Mouse (Mus musculus) lung, embryonic 16.5 days (tissue): Measurements from ENCODE around the gene Pknox1. TPM values are rescaled to one million over a fixed set of nuclear protein-coding genes. Genes with fewer than 3 reads are reported as not detected.

ENCODE experiments used
- ATAC-seq: fragments of 200-750 bp; cut with Nextera tagmentation; 2 replicates; pipeline ENCODE4 v1.8.0; 2017; ENCODE audit warnings: low read depth, mild to moderate bottlenecking, moderate library complexity
- H3K27ac ChIP-seq: fragments of 300-500 bp; sonication (generic); 2 replicates; pipeline ENCODE4 v1.5.1; 2014; ENCODE audit warnings: mild to moderate bottlenecking, control low read depth, low read length
- H3K27me3 ChIP-seq: fragments of 300-500 bp; sonication (generic); 2 replicates; pipeline ENCODE4 v1.6.1; 2014; ENCODE audit warnings: low read depth, low read length, mixed read lengths; ENCODE audit not compliant: control insufficient read depth, insufficient read depth
- H3K36me3 ChIP-seq: fragments of 300-500 bp; sonication (generic); 2 replicates; pipeline ENCODE4 v1.6.1; 2014; ENCODE audit warnings: low read length; ENCODE audit not compliant: control insufficient read depth, insufficient read depth
- H3K4me1 ChIP-seq: fragments of 300-500 bp; sonication (generic); replicated peaks from 2 replicates; pipeline ENCODE4 v1.6.1; 2014; ENCODE audit warnings: low read length, mixed read lengths; ENCODE audit not compliant: control insufficient read depth, insufficient read depth
- H3K4me2 ChIP-seq: fragments of 300-500 bp; sonication (generic); 2 replicates; pipeline ENCODE4 v1.6.1; 2014; ENCODE audit warnings: low read depth, low read length, control low read depth
- H3K4me3 ChIP-seq: fragments of 300-500 bp; sonication (generic); 2 replicates; pipeline ENCODE4 v1.5.1; 2014; ENCODE audit warnings: mild to moderate bottlenecking, low read length, control low read depth
- H3K9ac ChIP-seq: fragments of 300-500 bp; sonication (generic); 2 replicates; pipeline ENCODE4 v1.6.1; 2014; ENCODE audit warnings: low read length, control low read depth
- H3K9me3 ChIP-seq: fragments of 300-500 bp; sonication (generic); 2 replicates; pipeline ENCODE4 v1.6.1; 2016; ENCODE audit warnings: low read length; ENCODE audit not compliant: control insufficient read depth
- WGBS: fragments of 180-500 bp; shearing (Covaris S2); extraction: QIAGEN DNeasy Blood & Tissue Kit; methylation state at CpG from one replicate; pipeline ENCODE4 v1.1.7; 2014; 5-methylcytosine and 5-hydroxymethylcytosine counted together
- microRNA-seq: library from miRNA; unstranded; fragments of <30 nt; microRNA quantifications from one replicate; pipeline ENCODE4, GENCODE M21; 2016
- polyA plus RNA-seq: library from polyadenylated mRNA; unstranded; fragments of >200 nt; fragmentation: Nextera tagmentation; extraction: Ambion mirVana; gene quantifications from 2 replicates; pipeline ENCODE4 v1.2.1, GENCODE M21; 2015

The Pknox1 gene
- polyA plus RNA-seq, 1 experiment from 2014 or later = 44.1 TPM

GRCm38 (mm10) chr17:31652152-31652551 is 87.6 kb downstream of the Pknox1 start:
- no peak overlapping the region for H3K4me3 ChIP-seq
- no peaks in the 10 kb centered on the region for H3K27me3 ChIP-seq
- H3K4me1 ChIP-seq = peaks cover 2% of the 10 kb centered on the region
- ATAC-seq = no peak
- H3K9me3 ChIP-seq = no peaks in the 10 kb centered on the region
- no peak overlapping the region for H3K9ac ChIP-seq
- peaks cover 71% of the 10 kb centered on the region for H3K36me3 ChIP-seq
- 71% methylated on average over 14 of the region's 14 CpGs for WGBS
- H3K4me2 ChIP-seq = no peak overlapping the region
- H3K27ac ChIP-seq = no peak overlapping the region

- Histone ChIP-seq H3K9me3 (no peaks in the 10 kb centered on the region), H3K27ac (no peak overlapping the region), H3K4me1 (peaks cover 7% of the 10 kb centered on the region), H3K9ac (no peak overlapping the region), H3K4me3 (no peak overlapping the region), H3K27me3 (no peaks in the 10 kb centered on the region), H3K4me2 (no peak overlapping the region), H3K36me3 (peaks cover 60% of the 10 kb centered on the region)
- WGBS = 69% methylated on average over 6 of the region's 6 CpGs
- no peak for ATAC-seq
Measured at GRCm38 (mm10) chr17:31653277-31653676, 88.7 kb downstream of the Pknox1 start.

DNA sequence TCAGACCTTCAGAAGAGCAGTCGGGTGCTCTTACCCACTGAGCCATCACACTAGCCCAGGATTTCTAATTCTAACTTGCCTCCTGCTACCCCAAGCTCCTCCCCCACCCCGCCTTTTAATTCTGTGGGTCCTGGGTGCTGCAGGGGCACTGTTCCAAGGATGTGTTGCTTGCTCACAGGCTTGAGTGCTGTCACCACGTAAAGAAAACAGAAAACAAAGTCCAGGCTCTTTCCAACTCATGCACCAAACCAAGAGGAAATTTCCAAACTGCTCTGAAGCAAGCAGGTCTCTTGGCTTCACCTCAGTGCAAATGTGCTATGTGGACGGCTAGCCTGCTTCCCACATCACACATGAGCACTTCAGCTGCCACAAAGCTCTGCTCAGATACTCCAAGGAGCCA is 90.8 kb downstream of the Pknox1 start:
- no peak overlapping the region for H3K4me2 ChIP-seq
- H3K36me3 ChIP-seq = peaks cover 46% of the 10 kb centered on the region
- no peak overlapping the region for H3K9ac ChIP-seq

GRCm38 (mm10) chr17:31656682-31657081 is 92.1 kb downstream of the Pknox1 start:
- Histone ChIP-seq H3K4me3 (no peak overlapping the region), H3K36me3 (peaks cover 35% of the 10 kb centered on the region), H3K9ac (no peak overlapping the region)

More for the DNA sequence above, 90.8 kb downstream of the Pknox1 start:
- peaks cover 10% of the 10 kb centered on the region for H3K4me1 ChIP-seq
- H3K27ac ChIP-seq = no peak overlapping the region
- no peaks in the 10 kb centered on the region for H3K9me3 ChIP-seq
- 72% methylated on average over 4 of the region's 4 CpGs for WGBS
- no peak for ATAC-seq
- no peak overlapping the region for H3K4me3 ChIP-seq
- H3K27me3 ChIP-seq = no peaks in the 10 kb centered on the region

More at GRCm38 (mm10) chr17:31656682-31657081, 92.1 kb downstream of the Pknox1 start:
- Histone ChIP-seq H3K4me1 (peaks cover 10% of the 10 kb centered on the region), H3K9me3 (no peaks in the 10 kb centered on the region), H3K4me2 (no peak overlapping the region), H3K27ac (no peak overlapping the region), H3K27me3 (no peaks in the 10 kb centered on the region)
- 85% methylated on average over 5 of the region's 5 CpGs for WGBS
- no peak for ATAC-seq

Small RNAs within 50 kb of the gene (microRNA-seq; reads per million reads assigned to microRNA genes)
- gene Gm24970 = not detected

Other genes starting within 250 kb of the Pknox1 start
- gene Pde9a, start 178.5 kb upstream of the Pknox1 start, polyA plus RNA-seq = 29.5 and 31.5 TPM in 2 replicates
- 28.6 and 33.7 TPM in 2 replicates for gene Wdr4, start 44.8 kb upstream of the Pknox1 start, polyA plus RNA-seq
- 253 and 258 TPM in 2 replicates for gene Ndufv3, start 44.6 kb upstream of the Pknox1 start, polyA plus RNA-seq
- gene Cbs, start 72.5 kb downstream of the Pknox1 start, polyA plus RNA-seq = 3.9 and 4.6 TPM in 2 replicates
- 307 and 308 TPM in 2 replicates for gene U2af1, start 94.2 kb downstream of the Pknox1 start, polyA plus RNA-seq
- gene Cryaa, start 113.1 kb downstream of the Pknox1 start, polyA plus RNA-seq = 0.36 and 0.44 TPM in 2 replicates